Mouse (Mus musculus): Measurements from ENCODE around the gene Lrrc8a. TPM values are rescaled to one million over a fixed set of nuclear protein-coding genes. Genes with fewer than 3 reads are reported as not detected.

Lrrc8a gene
- polyA plus RNA-seq, 1 experiment from 2014 or later = 57.8 TPM

DNA sequence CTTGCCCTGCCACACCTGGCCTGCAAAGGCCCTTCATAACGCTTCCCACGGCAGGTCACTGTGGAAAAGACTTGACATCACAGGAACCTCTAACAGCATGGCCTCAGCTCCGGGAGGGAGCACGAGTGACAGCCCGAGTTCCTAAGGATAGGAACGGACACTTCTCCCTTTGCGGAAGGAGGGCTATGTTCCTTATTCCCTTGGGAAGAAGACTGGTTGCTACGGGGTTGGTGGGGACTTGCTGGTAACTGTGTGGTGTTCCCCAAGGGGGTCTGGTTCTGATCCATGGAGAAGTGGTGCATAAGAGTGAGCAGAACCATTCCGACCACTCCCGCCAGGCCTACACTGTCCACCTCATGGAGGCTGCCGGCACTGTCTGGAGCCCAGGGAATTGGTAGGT, 43.2 kb downstream of the Lrrc8a start, which contains the start of gene Gm28038:
Gene Gm28038, plus strand, starts transcription at position 301 of the 400 bp plus-strand sequence.
- Histone ChIP-seq H3K4me2 (ENCODE audit: low read length) (no peak within 1 kb of the TSS), H3K4me1 (ENCODE audit: control insufficient read depth, insufficient read depth, low read length) (peaks cover 8% of the 10 kb centered on the region), H3K9ac (ENCODE audit: low read depth, low read length) (no peak within 1 kb of the TSS), H3K36me3 (ENCODE audit: control insufficient read depth, insufficient read depth, low read length) (peaks cover 4% of the 10 kb centered on the region; the same call in 1 of the 2 replicates), H3K27me3 (ENCODE audit: control insufficient read depth, insufficient read depth, low read depth, low read length) (no peaks in the 10 kb centered on the region), H3K27ac (ENCODE audit: low read length) (no peak within 1 kb of the TSS), H3K9me3 (replicated peaks; ENCODE audit: control insufficient read depth, low read length, poor library complexity, severe bottlenecking) (no peaks in the 10 kb centered on the region), H3K4me3 (ENCODE audit: low read depth, low read length) (no peak within 1 kb of the TSS)
- WGBS = 95% methylated on average over 11 of the region's 11 CpGs
- no peak for ATAC-seq

- H3K4me2 ChIP-seq (ENCODE audit: low read length) = no peak overlapping the region
- no peak for ATAC-seq
- no peak overlapping the region for H3K27ac ChIP-seq (ENCODE audit: low read length)
- H3K4me1 ChIP-seq (ENCODE audit: control insufficient read depth, insufficient read depth, low read length) = peaks cover 8% of the 10 kb centered on the region
- H3K9ac ChIP-seq (ENCODE audit: low read depth, low read length) = no peak overlapping the region
- H3K9me3 ChIP-seq (replicated peaks; ENCODE audit: control insufficient read depth, low read length, poor library complexity, severe bottlenecking) = no peaks in the 10 kb centered on the region
- H3K4me3 ChIP-seq (ENCODE audit: low read depth, low read length) = no peak overlapping the region
- WGBS = 81% methylated on average over 3 of the region's 3 CpGs
- H3K36me3 ChIP-seq (ENCODE audit: control insufficient read depth, insufficient read depth, low read length) = peaks cover 4% of the 10 kb centered on the region; the same call in 1 of the 2 replicates
- no peaks in the 10 kb centered on the region for H3K27me3 ChIP-seq (ENCODE audit: control insufficient read depth, insufficient read depth, low read depth, low read length)
Observed at GRCm38 (mm10) chr2:30281651-30282050, 44.1 kb downstream of the Lrrc8a start.

DNA sequence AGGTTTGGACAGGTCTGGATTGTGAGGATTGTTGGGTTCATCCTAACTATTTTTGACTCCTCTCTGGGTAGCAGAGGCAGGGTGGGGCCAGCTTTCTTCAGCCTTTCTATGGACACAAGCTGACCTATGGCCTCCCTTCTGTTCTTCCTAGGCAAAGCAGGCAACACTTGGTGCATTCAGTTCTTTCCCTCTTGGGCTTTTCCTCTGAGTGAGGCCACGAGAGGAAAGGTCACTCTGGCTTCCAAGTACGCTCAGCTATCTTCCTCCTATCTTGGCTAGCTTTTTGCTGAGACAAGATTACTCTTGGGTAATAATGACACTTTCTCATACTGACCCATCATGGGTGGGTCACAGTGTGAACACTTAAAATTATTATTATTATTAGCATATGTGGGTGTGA, 45.7 kb downstream of the Lrrc8a start:
- Histone ChIP-seq H3K4me3 (ENCODE audit: low read depth, low read length) (no peak overlapping the region), H3K9me3 (replicated peaks; ENCODE audit: control insufficient read depth, low read length, poor library complexity, severe bottlenecking) (no peaks in the 10 kb centered on the region), H3K4me2 (ENCODE audit: low read length) (no peak overlapping the region), H3K27ac (ENCODE audit: low read length) (no peak overlapping the region), H3K27me3 (ENCODE audit: control insufficient read depth, insufficient read depth, low read depth, low read length) (no peaks in the 10 kb centered on the region), H3K4me1 (ENCODE audit: control insufficient read depth, insufficient read depth, low read length) (peaks cover 17% of the 10 kb centered on the region), H3K36me3 (ENCODE audit: control insufficient read depth, insufficient read depth, low read length) (peaks cover 5% of the 10 kb centered on the region; the same call in 1 of the 2 replicates), H3K9ac (ENCODE audit: low read depth, low read length) (no peak overlapping the region)
- WGBS = 94% methylated on average over 2 of the region's 2 CpGs
- ATAC-seq = no peak

DNA sequence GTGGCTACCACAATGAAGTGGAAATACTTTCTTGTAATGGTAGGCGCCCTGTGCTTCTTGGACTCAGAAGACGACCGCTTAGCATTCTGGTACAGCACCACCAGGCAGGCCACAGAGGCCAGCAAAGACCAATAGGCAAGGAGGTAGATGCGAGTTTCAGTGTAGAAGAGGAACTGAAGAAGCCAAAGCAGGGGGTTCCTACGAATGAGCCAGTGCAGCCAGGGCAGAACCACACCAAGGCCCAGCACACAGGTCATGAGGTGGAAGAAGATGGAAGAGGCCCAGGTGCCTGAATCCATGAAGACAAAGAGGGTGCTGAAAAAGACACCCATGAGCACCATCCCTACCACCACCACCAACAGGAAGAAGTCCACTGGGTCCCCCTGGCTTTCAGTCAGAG, 47.5 kb downstream of the Lrrc8a start:
- 86% methylated on average over 5 of the region's 5 CpGs for WGBS
- H3K27me3 ChIP-seq (ENCODE audit: control insufficient read depth, insufficient read depth, low read depth, low read length) = no peaks in the 10 kb centered on the region

GRCm38 (mm10) chr2:30285416-30286181, 48.1 kb downstream of the Lrrc8a start:
- WGBS = 16% methylated on average over 38 of the region's 38 CpGs
- 0 out of 2 replicates have a peak, but pooled peaks cover 2% of the 10 kb centered on the region for H3K36me3 ChIP-seq (ENCODE audit: control insufficient read depth, insufficient read depth, low read length)
- peak overlapping the region; percentile 89 for H3K9ac ChIP-seq (ENCODE audit: low read depth, low read length)
- peak overlapping the region; percentile 90 for H3K4me3 ChIP-seq (ENCODE audit: low read depth, low read length)
- no peaks in the 10 kb centered on the region for H3K9me3 ChIP-seq (replicated peaks; ENCODE audit: control insufficient read depth, low read length, poor library complexity, severe bottlenecking)
- H3K4me1 ChIP-seq (ENCODE audit: control insufficient read depth, insufficient read depth, low read length) = peaks cover 17% of the 10 kb centered on the region
- H3K27me3 ChIP-seq (ENCODE audit: control insufficient read depth, insufficient read depth, low read depth, low read length) = no peaks in the 10 kb centered on the region
- peak; percentile 27 for ATAC-seq
- peak overlapping the region; percentile 91 for H3K4me2 ChIP-seq (ENCODE audit: low read length)
- peak overlapping the region; percentile 53 for H3K27ac ChIP-seq (ENCODE audit: low read length)

More for the DNA sequence above, 47.5 kb downstream of the Lrrc8a start:
- ATAC-seq = no peak
- Histone ChIP-seq H3K4me3 (ENCODE audit: low read depth, low read length) (peak overlapping the region; percentile 90), H3K27ac (ENCODE audit: low read length) (no peak overlapping the region), H3K9ac (ENCODE audit: low read depth, low read length) (no peak overlapping the region), H3K4me1 (ENCODE audit: control insufficient read depth, insufficient read depth, low read length) (peaks cover 17% of the 10 kb centered on the region), H3K9me3 (replicated peaks; ENCODE audit: control insufficient read depth, low read length, poor library complexity, severe bottlenecking) (no peaks in the 10 kb centered on the region), H3K4me2 (ENCODE audit: low read length) (peak overlapping the region; percentile 91), H3K36me3 (ENCODE audit: control insufficient read depth, insufficient read depth, low read length) (peaks cover 3% of the 10 kb centered on the region; the same call in 1 of the 2 replicates)

- Histone ChIP-seq H3K9me3 (replicated peaks; ENCODE audit: control insufficient read depth, low read length, poor library complexity, severe bottlenecking) (no peaks in the 10 kb centered on the region), H3K36me3 (ENCODE audit: control insufficient read depth, insufficient read depth, low read length) (0 out of 2 replicates have a peak, but pooled peaks cover 2% of the 10 kb centered on the region), H3K9ac (ENCODE audit: low read depth, low read length) (peak within 1 kb of the TSS; percentile 89), H3K4me2 (ENCODE audit: low read length) (peak within 1 kb of the TSS; percentile 91), H3K27ac (ENCODE audit: low read length) (peak within 1 kb of the TSS; percentile 67), H3K4me3 (ENCODE audit: low read depth, low read length) (peak within 1 kb of the TSS; percentile 90), H3K4me1 (ENCODE audit: control insufficient read depth, insufficient read depth, low read length) (peaks cover 17% of the 10 kb centered on the region), H3K27me3 (ENCODE audit: control insufficient read depth, insufficient read depth, low read depth, low read length) (no peaks in the 10 kb centered on the region)
- peak; percentile 90 for ATAC-seq
- WGBS = under 1% methylated on average over 65 of the region's 68 CpGs
Observed at GRCm38 (mm10) chr2:30286192-30287026, 48.9 kb downstream of the Lrrc8a start, which contains the start of the genes Dolk and Nup188. Gene Dolk (minus strand): TSS chr2:30286334. Gene Nup188 (plus strand): TSS chr2:30286397.

- peaks cover 17% of the 10 kb centered on the region for H3K4me1 ChIP-seq (ENCODE audit: control insufficient read depth, insufficient read depth, low read length)
Observed at GRCm38 (mm10) chr2:30287027-30287373, 49.5 kb downstream of the Lrrc8a start.

DNA sequence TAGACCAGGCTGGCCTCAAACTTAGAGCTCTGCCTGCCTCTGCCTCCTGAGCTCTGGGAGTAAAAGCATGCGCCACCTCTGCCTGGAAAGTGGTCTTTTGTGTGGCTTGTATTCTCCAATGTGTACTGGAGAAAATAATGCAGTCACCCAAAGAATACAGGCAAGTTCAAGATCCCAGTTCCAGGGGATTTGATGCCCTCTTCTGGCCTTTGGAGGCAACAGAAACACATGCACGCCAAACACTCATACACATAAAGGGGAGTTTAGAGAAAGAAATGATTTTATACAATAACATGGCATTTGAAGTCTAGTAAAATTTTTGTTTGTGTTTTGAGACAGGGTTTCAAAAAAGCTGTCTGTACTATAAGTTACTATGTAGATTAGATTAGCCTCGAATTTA, 62.0 kb downstream of the Lrrc8a start:
- no peaks in the 10 kb centered on the region for H3K4me1 ChIP-seq (ENCODE audit: control insufficient read depth, insufficient read depth, low read length)
- H3K36me3 ChIP-seq (ENCODE audit: control insufficient read depth, insufficient read depth, low read length) = peaks cover 24% of the 10 kb centered on the region
- no peak overlapping the region for H3K9ac ChIP-seq (ENCODE audit: low read depth, low read length)
- 85% methylated on average over 3 of the region's 3 CpGs for WGBS
- no peak overlapping the region for H3K4me3 ChIP-seq (ENCODE audit: low read depth, low read length)
- no peak for ATAC-seq
- no peak overlapping the region for H3K27ac ChIP-seq (ENCODE audit: low read length)
- no peak overlapping the region for H3K4me2 ChIP-seq (ENCODE audit: low read length)
- H3K27me3 ChIP-seq (ENCODE audit: control insufficient read depth, insufficient read depth, low read depth, low read length) = no peaks in the 10 kb centered on the region
- H3K9me3 ChIP-seq (replicated peaks; ENCODE audit: control insufficient read depth, low read length, poor library complexity, severe bottlenecking) = no peaks in the 10 kb centered on the region

More at GRCm38 (mm10) chr2:30287027-30287373, 49.5 kb downstream of the Lrrc8a start:
- H3K9ac ChIP-seq (ENCODE audit: low read depth, low read length) = peak overlapping the region; percentile 89
- under 1% methylated on average over 10 of the region's 10 CpGs for WGBS
- H3K4me2 ChIP-seq (ENCODE audit: low read length) = peak overlapping the region; percentile 69
- ATAC-seq = no peak
- no peaks in the 10 kb centered on the region for H3K9me3 ChIP-seq (replicated peaks; ENCODE audit: control insufficient read depth, low read length, poor library complexity, severe bottlenecking)
- H3K27me3 ChIP-seq (ENCODE audit: control insufficient read depth, insufficient read depth, low read depth, low read length) = no peaks in the 10 kb centered on the region
- H3K27ac ChIP-seq (ENCODE audit: low read length) = 0 out of 2 replicates have a peak overlapping the region, but pooled peaks have one; percentile 67
- 0 out of 2 replicates have a peak, but pooled peaks cover 2% of the 10 kb centered on the region for H3K36me3 ChIP-seq (ENCODE audit: control insufficient read depth, insufficient read depth, low read length)
- H3K4me3 ChIP-seq (ENCODE audit: low read depth, low read length) = peak overlapping the region; percentile 90

All from midbrain, embryonic 16.5 days (tissue).